Comparison of ENCODE assay signal across 21 mouse cellular contexts in the genomic region with DNA sequence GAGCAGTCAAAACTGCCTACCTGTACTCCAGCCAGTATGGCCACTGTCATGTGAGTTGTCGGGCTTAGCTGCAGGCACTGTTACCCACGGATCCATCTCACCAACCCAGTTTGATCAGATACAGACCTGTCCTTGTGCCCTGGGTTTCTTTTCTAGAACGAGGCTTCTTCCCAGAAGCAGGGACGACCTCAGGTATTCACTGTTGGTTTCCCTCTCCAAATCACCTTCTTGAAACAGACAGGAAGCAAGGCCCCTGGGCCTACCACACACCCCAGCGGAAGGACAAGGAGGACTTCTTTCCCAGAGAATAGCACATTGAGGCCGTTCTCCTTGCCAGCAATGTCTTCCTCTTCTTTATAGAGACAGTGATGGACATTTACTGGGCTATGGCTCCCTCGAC. TPM values are rescaled to one million over a fixed set of nuclear protein-coding genes. Genes with fewer than 3 reads are reported as not detected.
DNase-seq lines count a peak whose midpoint lies in the region; ATAC-seq lines count a peak whose summit lies in the region.
"Had no signal": no experiment of that assay in that cellular context is flagged by ENCODE, and none has a peak within 500 bp of the region (broad histone marks: within the 10 kb centered on the region; RNA-seq: fewer than 3 reads in every experiment).

No protein-coding gene starts in this region.

- no peak overlapping the region for H3K4me3 ChIP-seq in heart, embryonic 11.5 days (ENCODE audit: low read depth, low read length)
- no peak overlapping the region for H3K4me3 ChIP-seq in intestine, embryonic 14.5 days (ENCODE audit: low read depth, low read length)
- no peak overlapping the region for H3K4me3 ChIP-seq in intestine, embryonic 15.5 days (replicated peaks)
- H3K4me3 ChIP-seq in limb, embryonic 13.5 days: no peak overlapping the region
- no peak overlapping the region for H3K4me3 ChIP-seq in midbrain, embryonic 10.5 days
- H3K4me3 ChIP-seq in forebrain, embryonic 10.5 days: no peak overlapping the region
- H3K4me3 ChIP-seq: embryonic facial prominence, embryonic 12.5 days; forebrain, embryonic 13.5 days; heart, embryonic 15.5 days; hindbrain, embryonic 15.5 days had no signal

- H3K4me1 ChIP-seq in heart, embryonic 11.5 days (ENCODE audit: control insufficient read depth, insufficient read depth, low read length): no peaks in the 10 kb centered on the region
- no peaks in the 10 kb centered on the region for H3K4me1 ChIP-seq in intestine, embryonic 14.5 days (replicated peaks; ENCODE audit: control insufficient read depth, insufficient read depth, low read length)
- no peaks in the 10 kb centered on the region for H3K4me1 ChIP-seq in intestine, embryonic 15.5 days (replicated peaks)
- H3K4me1 ChIP-seq in limb, embryonic 13.5 days: peaks cover 23% of the 10 kb centered on the region
- no peaks in the 10 kb centered on the region for H3K4me1 ChIP-seq in midbrain, embryonic 10.5 days
- H3K4me1 ChIP-seq in forebrain, embryonic 10.5 days: no peaks in the 10 kb centered on the region
- H3K4me1 ChIP-seq: embryonic facial prominence, embryonic 12.5 days; forebrain, embryonic 13.5 days; heart, embryonic 15.5 days; hindbrain, embryonic 15.5 days had no signal

- WGBS in heart, embryonic 11.5 days (ENCODE audit: insufficient replicate concordance): 83% methylated on average over 7 of the region's 7 CpGs
- WGBS in intestine, embryonic 14.5 days: 87% methylated on average over 7 of the region's 7 CpGs
- 88% methylated on average over 7 of the region's 7 CpGs for WGBS in intestine, embryonic 15.5 days
- 90% methylated on average over 7 of the region's 7 CpGs for WGBS in limb, embryonic 13.5 days
- 85% methylated on average over 7 of the region's 7 CpGs for WGBS in midbrain, embryonic 10.5 days
- 90% methylated on average over 7 of the region's 7 CpGs for WGBS in forebrain, embryonic 10.5 days

- no peaks in the 10 kb centered on the region for H3K9me3 ChIP-seq in heart, embryonic 11.5 days (replicated peaks; ENCODE audit: control insufficient read depth, low read length)
- H3K9me3 ChIP-seq in intestine, embryonic 14.5 days (ENCODE audit: control insufficient read depth, low read length): no peaks in the 10 kb centered on the region
- no peaks in the 10 kb centered on the region for H3K9me3 ChIP-seq in intestine, embryonic 15.5 days
- H3K9me3 ChIP-seq in limb, embryonic 13.5 days: no peaks in the 10 kb centered on the region
- H3K9me3 ChIP-seq in midbrain, embryonic 10.5 days (replicated peaks): no peaks in the 10 kb centered on the region
- H3K9me3 ChIP-seq in forebrain, embryonic 10.5 days: peaks cover 3% of the 10 kb centered on the region; the same call in 1 of the 2 replicates
- H3K9me3 ChIP-seq: embryonic facial prominence, embryonic 12.5 days; forebrain, embryonic 13.5 days; heart, embryonic 15.5 days; hindbrain, embryonic 15.5 days had no signal

- no peak overlapping the region for H3K9ac ChIP-seq in heart, embryonic 11.5 days (ENCODE audit: low read depth, low read length)
- no peak overlapping the region for H3K9ac ChIP-seq in intestine, embryonic 14.5 days (ENCODE audit: low read length)
- no peak overlapping the region for H3K9ac ChIP-seq in intestine, embryonic 15.5 days
- H3K9ac ChIP-seq in limb, embryonic 13.5 days: no peak overlapping the region
- H3K9ac ChIP-seq: embryonic facial prominence, embryonic 12.5 days; forebrain, embryonic 13.5 days; forebrain, postnatal 0 days; heart, embryonic 15.5 days; hindbrain, embryonic 15.5 days had no signal

- H3K27me3 ChIP-seq in heart, embryonic 11.5 days (ENCODE audit: control insufficient read depth, insufficient read depth, low read length): no peaks in the 10 kb centered on the region
- H3K27me3 ChIP-seq in intestine, embryonic 14.5 days (replicated peaks; ENCODE audit: control insufficient read depth, insufficient read depth, low read length): no peaks in the 10 kb centered on the region
- no peaks in the 10 kb centered on the region for H3K27me3 ChIP-seq in intestine, embryonic 15.5 days (replicated peaks)
- no peaks in the 10 kb centered on the region for H3K27me3 ChIP-seq in limb, embryonic 13.5 days
- H3K27me3 ChIP-seq in midbrain, embryonic 10.5 days (ENCODE audit: low read depth, poor library complexity, severe bottlenecking): no peaks in the 10 kb centered on the region
- no peaks in the 10 kb centered on the region for H3K27me3 ChIP-seq in forebrain, embryonic 10.5 days (ENCODE audit: poor library complexity, severe bottlenecking)
- H3K27me3 ChIP-seq: embryonic facial prominence, embryonic 12.5 days; forebrain, embryonic 13.5 days; heart, embryonic 15.5 days; hindbrain, embryonic 15.5 days had no signal

- no peak for ATAC-seq in heart, embryonic 11.5 days (replicated peaks; ENCODE audit: insufficient number of reproducible peaks, low FRiP score, low TSS enrichment)
- no peak for ATAC-seq in intestine, embryonic 14.5 days (replicated peaks; ENCODE audit: low FRiP score, low TSS enrichment, low read depth)
- no peak for ATAC-seq in intestine, embryonic 15.5 days
- no peak for ATAC-seq in limb, embryonic 13.5 days (ENCODE audit: low FRiP score, low read depth)
- ATAC-seq: forebrain, embryonic 13.5 days; forebrain, postnatal 0 days; intestine, embryonic 16.5 days had no signal

- peak; percentile 74 for DNase-seq in heart, adult 11 months
- DNase-seq in intestine, embryonic 14.5 days (ENCODE audit: low spot score): peak; percentile 36
- no peak for DNase-seq in midbrain, embryonic 10.5 days (ENCODE audit: low spot score)
- no peak for DNase-seq in forebrain, embryonic 10.5 days (ENCODE audit: extremely low spot score, low spot score)
- DNase-seq: adrenal gland, postnatal 10 days; cerebellum, adult 11 months; cerebellum, adult 8-10 months; cerebellum, postnatal 14 days; embryo, embryonic 11 days; forebrain, postnatal 0 days; gastrocnemius, postnatal 14 days; heart, postnatal 14 days had no signal

- no peak overlapping the region for H3K27ac ChIP-seq in heart, embryonic 11.5 days (ENCODE audit: low read depth, low read length)
- H3K27ac ChIP-seq in intestine, embryonic 14.5 days (ENCODE audit: low read depth): no peak overlapping the region
- H3K27ac ChIP-seq in intestine, embryonic 15.5 days: no peak overlapping the region
- peak overlapping the region; percentile 74; the same call in 1 of the 2 replicates for H3K27ac ChIP-seq in limb, embryonic 13.5 days
- no peak overlapping the region for H3K27ac ChIP-seq in midbrain, embryonic 10.5 days (replicated peaks)
- no peak overlapping the region for H3K27ac ChIP-seq in forebrain, embryonic 10.5 days
- H3K27ac ChIP-seq: embryonic facial prominence, embryonic 12.5 days; forebrain, embryonic 13.5 days; heart, embryonic 15.5 days; hindbrain, embryonic 15.5 days had no signal

- H3K4me2 ChIP-seq in heart, embryonic 11.5 days: no peak overlapping the region
- H3K4me2 ChIP-seq in intestine, embryonic 14.5 days (ENCODE audit: low read length): no peak overlapping the region
- H3K4me2 ChIP-seq in intestine, embryonic 15.5 days (replicated peaks): no peak overlapping the region
- no peak overlapping the region for H3K4me2 ChIP-seq in limb, embryonic 13.5 days (replicated peaks)
- H3K4me2 ChIP-seq: embryonic facial prominence, embryonic 12.5 days; forebrain, embryonic 13.5 days; heart, embryonic 15.5 days; hindbrain, embryonic 15.5 days had no signal

- H3K36me3 ChIP-seq in heart, embryonic 11.5 days (ENCODE audit: control insufficient read depth, insufficient read depth, low read length): no peaks in the 10 kb centered on the region
- no peaks in the 10 kb centered on the region for H3K36me3 ChIP-seq in intestine, embryonic 14.5 days (ENCODE audit: control insufficient read depth, insufficient read depth, low read length)
- H3K36me3 ChIP-seq in intestine, embryonic 15.5 days: no peaks in the 10 kb centered on the region
- no peaks in the 10 kb centered on the region for H3K36me3 ChIP-seq in limb, embryonic 13.5 days
- H3K36me3 ChIP-seq in midbrain, embryonic 10.5 days: no peaks in the 10 kb centered on the region
- H3K36me3 ChIP-seq in forebrain, embryonic 10.5 days (replicated peaks): no peaks in the 10 kb centered on the region
- H3K36me3 ChIP-seq: embryonic facial prominence, embryonic 12.5 days; heart, embryonic 15.5 days; hindbrain, embryonic 15.5 days had no signal

RNA-seq across cellular contexts. Expression of a gene that starts 28.2 kb away (rescaled TPM):
- polyA plus RNA-seq in heart, embryonic 11.5 days (2014; fragmentation: Nextera tagmentation; extraction: Ambion mirVana): 0.07 and 0.18 TPM in 2 replicates
- polyA plus RNA-seq in intestine, embryonic 14.5 days (2014; fragmentation: Nextera tagmentation; extraction: Ambion mirVana): 0.13 and 0.23 TPM in 2 replicates
- 0.49 and 0.53 TPM in 2 replicates for polyA plus RNA-seq in intestine, embryonic 15.5 days (2015; fragmentation: Nextera tagmentation; extraction: Ambion mirVana)
- polyA plus RNA-seq in limb, embryonic 13.5 days (2015; fragmentation: Nextera tagmentation; extraction: Ambion mirVana): 0.41 TPM in 2 replicates
- 0.02 TPM in 1 of 2 replicates, not detected in the other for polyA plus RNA-seq in midbrain, embryonic 10.5 days (2016; fragmentation: Nextera tagmentation; extraction: Ambion mirVana)
- polyA plus RNA-seq in forebrain, embryonic 10.5 days (2016; fragmentation: Nextera tagmentation; extraction: Ambion mirVana): 0.11 TPM in 1 of 2 replicates, not detected in the other
- polyA plus RNA-seq: C2C12; forebrain, embryonic 13.5 days had no signal

Comparison
In these comparisons a context has a peak if more than half of its experiments do, and no peak if none do; other contexts are left out.
1. DNase-seq: peak in heart, adult 11 months (single experiment) and intestine, embryonic 14.5 days (single experiment); none in midbrain, embryonic 10.5 days (single experiment) and forebrain, embryonic 10.5 days (single experiment).